Mouse (Mus musculus) stomach, postnatal 0 days (tissue): ENCODE results near the gene Alox12. TPM values are rescaled to one million over a fixed set of nuclear protein-coding genes. Genes with fewer than 3 reads are reported as not detected.

ENCODE experiments used
- ATAC-seq: fragments of 200-750 bp; cut with Nextera tagmentation; 2 replicates; pipeline ENCODE4 v1.8.0; 2017; ENCODE audit not compliant: low FRiP score, low TSS enrichment
- DNase-seq: peaks from one replicate; pipeline ENCODE4 v3.0.0-alpha.2; 2016; ENCODE audit warnings: low spot score
- H3K27ac ChIP-seq: fragments of 300-500 bp; sonication (generic); replicated peaks from 2 replicates; pipeline ENCODE4 v1.5.1; 2014; ENCODE audit warnings: mild to moderate bottlenecking, control low read depth
- H3K27me3 ChIP-seq: fragments of 300-500 bp; sonication (generic); 2 replicates; pipeline ENCODE4 v1.6.1; 2014; ENCODE audit warnings: low read length; ENCODE audit not compliant: control insufficient read depth, insufficient read depth
- H3K36me3 ChIP-seq: fragments of 300-500 bp; sonication (generic); 2 replicates; pipeline ENCODE4 v1.6.1; 2014; ENCODE audit warnings: low read length, mixed read lengths; ENCODE audit not compliant: control insufficient read depth, insufficient read depth
- H3K4me1 ChIP-seq: fragments of 300-500 bp; sonication (generic); replicated peaks from 2 replicates; pipeline ENCODE4 v1.6.1; 2014; ENCODE audit warnings: antibody characterized with exemption; ENCODE audit not compliant: control insufficient read depth, insufficient read depth
- H3K4me2 ChIP-seq: fragments of 300-500 bp; sonication (generic); replicated peaks from 2 replicates; pipeline ENCODE4 v1.6.1; 2014; ENCODE audit warnings: low read depth, mild to moderate bottlenecking, control low read depth, moderate library complexity
- H3K4me3 ChIP-seq: fragments of 300-500 bp; sonication (generic); 2 replicates; pipeline ENCODE4 v1.5.1; 2014; ENCODE audit warnings: low read depth, low read length, control low read depth
- H3K9ac ChIP-seq: fragments of 300-500 bp; sonication (generic); 2 replicates; pipeline ENCODE4 v1.6.1; 2014; ENCODE audit warnings: mild to moderate bottlenecking, low read length, control low read depth, mixed read lengths
- H3K9me3 ChIP-seq: fragments of 300-500 bp; sonication (generic); 2 replicates; pipeline ENCODE4 v1.6.1; 2016; ENCODE audit warnings: low read length; ENCODE audit not compliant: control insufficient read depth
- CTCF ChIP-seq: IDR thresholded peaks from 2 replicates; pipeline ENCODE4 v1.5.1; 2016; ENCODE audit warnings: antibody characterized with exemption, low read depth, mild to moderate bottlenecking, moderate library complexity
- EP300 ChIP-seq: optimal IDR thresholded peaks from 2 replicates; pipeline ENCODE3; 2016; ENCODE audit warnings: antibody characterized with exemption
- WGBS: fragments of 180-500 bp; shearing (Covaris S2); extraction: QIAGEN DNeasy Blood & Tissue Kit; methylation state at CpG from one replicate; pipeline ENCODE4 v1.1.7; 2014; 5-methylcytosine and 5-hydroxymethylcytosine counted together
- polyA plus RNA-seq: library from polyadenylated mRNA; unstranded; fragments of >200 nt; fragmentation: Nextera tagmentation; extraction: Ambion mirVana; gene quantifications from 2 replicates; pipeline ENCODE4 v1.2.1, GENCODE M21; 2015

Gene Alox12
- polyA plus RNA-seq, 1 experiment from 2014 or later, result 13.8 TPM

DNA sequence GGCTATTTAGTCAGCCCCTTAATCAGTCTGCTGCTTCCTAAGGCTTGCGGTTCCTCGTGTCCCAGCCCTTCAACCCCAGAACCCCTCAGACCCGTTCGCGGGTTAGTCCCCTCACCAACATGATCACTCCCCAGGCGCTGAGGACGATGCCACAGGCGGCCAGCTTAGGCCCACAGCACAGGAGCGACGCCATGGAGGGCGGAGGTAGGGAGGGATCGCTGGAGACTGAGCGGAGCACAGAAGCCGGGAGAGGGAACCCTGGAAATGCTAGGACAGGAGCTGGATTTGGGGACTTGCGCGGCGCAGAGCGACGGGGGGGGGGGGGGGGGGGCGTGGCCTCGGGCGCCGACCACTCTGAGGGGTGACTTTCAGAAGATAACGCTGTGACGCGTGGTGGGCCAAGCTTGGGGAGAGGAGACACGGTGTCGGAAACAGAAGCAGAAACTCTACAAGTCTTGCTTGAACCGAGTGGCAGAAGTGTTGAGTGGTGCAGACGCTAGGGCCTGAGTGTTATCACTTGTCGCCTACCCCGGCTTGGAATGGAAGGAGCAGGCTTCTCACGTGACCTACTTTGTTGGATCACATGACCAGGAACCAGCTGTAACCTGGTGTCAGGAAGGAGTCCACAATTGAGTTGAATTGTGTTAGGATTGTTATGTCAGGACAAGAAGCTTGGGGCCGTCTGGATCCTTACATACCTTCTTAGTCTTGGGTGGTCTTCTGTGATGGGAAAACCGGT is 15.4 kb downstream of the Alox12 start, which contains the start of the genes Gm21988 and Rnasek:
Gene Gm21988, minus strand, starts transcription at position 290 of the 739 bp plus-strand sequence.
Gene Rnasek, minus strand, starts transcription at position 302 of the 739 bp plus-strand sequence.
- DNase-seq, result peak; percentile 87
- Histone ChIP-seq H3K4me1 (peaks cover 4% of the 10 kb centered on the region; the same call in 1 of the 2 replicates), H3K36me3 (no peaks in the 10 kb centered on the region), H3K27me3 (no peaks in the 10 kb centered on the region), H3K9ac (peak within 1 kb of the TSS; percentile 94), H3K4me3 (peak within 1 kb of the TSS; percentile 93), H3K9me3 (no peaks in the 10 kb centered on the region), H3K27ac (peak within 1 kb of the TSS; percentile 96), H3K4me2 (peak within 1 kb of the TSS; percentile 90)
- peak; percentile 58 for ATAC-seq
- TF ChIP-seq EP300 (no peak), CTCF (no peak)
- under 1% methylated on average over 28 of the region's 35 CpGs for WGBS

DNA sequence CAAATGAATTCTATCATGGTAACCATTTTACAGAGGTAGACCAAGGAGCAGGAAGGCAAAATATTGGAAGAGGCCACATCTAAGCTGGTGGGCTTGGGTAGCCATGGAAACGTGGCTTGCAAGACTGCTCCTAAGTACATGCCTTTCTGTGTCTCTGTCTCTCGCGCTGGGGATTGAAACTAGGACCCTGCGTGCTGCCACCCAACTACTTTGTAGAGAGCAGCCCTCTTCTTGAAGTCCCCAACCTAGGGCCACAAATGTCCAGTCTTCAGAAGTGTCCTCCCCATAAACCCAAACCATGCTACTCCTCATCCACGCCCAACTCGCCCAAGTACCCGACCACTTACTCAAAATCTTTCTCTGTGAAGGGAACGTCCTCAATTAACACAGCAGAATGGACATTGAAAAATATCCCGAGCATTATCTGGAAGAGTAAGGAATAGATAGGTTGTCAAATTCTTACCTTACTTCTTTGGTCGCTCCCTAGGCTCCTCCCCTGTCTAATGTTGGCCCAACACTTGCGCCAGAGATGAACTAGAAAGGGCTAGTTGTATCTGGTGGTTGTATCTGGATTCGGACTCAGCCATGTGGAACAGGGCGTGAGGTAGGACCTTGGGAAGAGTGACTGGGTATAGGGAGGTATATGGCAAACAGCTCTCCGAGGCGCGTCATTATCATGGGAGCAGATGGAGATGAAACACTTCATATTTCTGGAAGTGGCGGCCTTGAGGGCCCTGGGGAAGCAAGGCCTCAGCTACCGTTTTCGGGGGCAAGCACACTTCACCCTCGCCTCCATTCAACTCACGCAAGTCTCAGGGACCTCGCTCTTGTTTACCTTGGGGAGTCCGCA is 16.3 kb downstream of the Alox12 start:
- H3K27me3 ChIP-seq, result no peaks in the 10 kb centered on the region
- ATAC-seq, result no peak
- 9% methylated on average over 23 of the region's 23 CpGs for WGBS

DNA sequence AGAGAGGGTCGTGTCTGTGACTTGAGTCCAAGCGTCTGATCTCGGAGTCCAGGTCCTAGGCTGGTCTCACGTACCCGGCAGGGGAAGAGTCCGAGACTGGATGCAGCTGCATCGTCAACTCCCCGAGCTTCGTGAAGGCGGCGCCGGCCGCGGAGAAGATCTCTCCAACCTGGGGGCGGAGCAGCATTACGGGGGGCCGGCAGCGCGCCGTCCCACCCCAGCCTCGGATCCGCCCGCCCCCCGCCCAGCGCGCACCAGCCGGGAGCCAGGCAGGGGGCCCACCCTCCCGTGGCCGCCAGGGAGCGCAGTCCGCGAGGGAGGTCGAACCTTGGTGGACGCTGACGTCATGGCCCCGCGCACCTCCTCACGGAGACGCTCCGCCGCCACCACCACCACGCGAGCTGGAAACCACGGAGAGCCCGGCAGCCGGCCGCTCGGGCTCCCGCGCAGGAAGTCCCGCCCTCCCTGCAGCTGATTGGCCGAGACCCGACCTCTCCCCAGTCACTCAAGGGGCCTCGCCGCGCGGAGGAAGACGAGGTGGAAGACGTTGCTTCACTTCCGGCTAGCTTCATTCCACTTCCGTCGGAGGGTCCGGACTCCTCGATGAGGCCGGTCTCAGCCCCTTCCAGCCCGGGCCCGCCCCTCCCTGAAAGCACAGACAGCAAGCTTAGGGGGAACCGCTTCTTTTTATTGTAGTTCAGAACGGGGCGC is 17.5 kb downstream of the Alox12 start, which contains the start of gene 0610010K14Rik:
Gene 0610010K14Rik, minus strand, starts transcription at position 458 of the 711 bp plus-strand sequence.
- 1% methylated on average over 55 of the region's 70 CpGs for WGBS
- Histone ChIP-seq H3K4me2 (peak within 1 kb of the TSS; percentile 90), H3K4me1 (peaks cover 4% of the 10 kb centered on the region; the same call in 1 of the 2 replicates)

More for the DNA sequence above, 16.3 kb downstream of the Alox12 start:
- no peak for TF ChIP-seq CTCF
- TF ChIP-seq EP300, result no peak
- peak overlapping the region; percentile 93 for H3K4me3 ChIP-seq
- H3K4me2 ChIP-seq, result peak overlapping the region; percentile 90
- no peak for DNase-seq
- H3K9ac ChIP-seq, result peak overlapping the region; percentile 94
- no peaks in the 10 kb centered on the region for H3K36me3 ChIP-seq
- H3K9me3 ChIP-seq, result no peaks in the 10 kb centered on the region
- peak overlapping the region; percentile 96 for H3K27ac ChIP-seq
- H3K4me1 ChIP-seq, result peaks cover 4% of the 10 kb centered on the region; the same call in 1 of the 2 replicates

DNA sequence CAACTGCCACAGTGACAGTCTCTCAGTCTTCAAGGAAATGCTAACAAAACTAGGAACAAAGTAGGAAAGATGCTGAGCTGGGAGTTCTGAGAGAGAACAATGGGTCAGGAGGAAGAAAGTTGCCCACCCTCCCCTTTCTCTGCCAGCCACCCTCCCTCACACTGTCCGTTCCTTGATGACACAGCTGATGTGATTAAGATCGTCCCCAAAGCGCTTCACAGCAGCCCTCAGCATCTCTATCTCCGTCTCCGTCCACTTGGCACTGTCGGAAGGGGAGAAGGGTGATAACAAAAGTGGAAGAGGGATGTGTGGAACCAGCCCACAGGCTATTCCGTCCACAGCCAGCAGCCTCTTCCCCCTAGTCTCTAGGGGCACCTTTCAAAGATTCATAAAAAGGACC is 18.4 kb downstream of the Alox12 start:
- DNase-seq, result no peak
- no peaks in the 10 kb centered on the region for H3K27me3 ChIP-seq
- H3K36me3 ChIP-seq, result no peaks in the 10 kb centered on the region
- no peaks in the 10 kb centered on the region for H3K9me3 ChIP-seq
- H3K27ac ChIP-seq, result peak overlapping the region; percentile 96; the same call in 1 of the 2 replicates
- H3K9ac ChIP-seq, result peak overlapping the region; percentile 94
- 36% methylated on average over 7 of the region's 7 CpGs for WGBS
- H3K4me3 ChIP-seq, result peak overlapping the region; percentile 93
- TF ChIP-seq CTCF, result no peak
- TF ChIP-seq EP300, result no peak
- H3K4me1 ChIP-seq, result peaks cover 4% of the 10 kb centered on the region; the same call in 1 of the 2 replicates
- no peak for ATAC-seq
- peak overlapping the region; percentile 90 for H3K4me2 ChIP-seq

More for the DNA sequence above, 17.5 kb downstream of the Alox12 start, which contains the start of gene 0610010K14Rik:
- peak; percentile 94 for ATAC-seq
- H3K9me3 ChIP-seq, result no peaks in the 10 kb centered on the region
- DNase-seq, result peak; percentile 98
- TF ChIP-seq CTCF (peak; percentile 77), EP300 (no peak)
- H3K36me3 ChIP-seq, result no peaks in the 10 kb centered on the region
- no peaks in the 10 kb centered on the region for H3K27me3 ChIP-seq
- peak within 1 kb of the TSS; percentile 96 for H3K27ac ChIP-seq
- peak within 1 kb of the TSS; percentile 94 for H3K9ac ChIP-seq
- H3K4me3 ChIP-seq, result peak within 1 kb of the TSS; percentile 93

DNA sequence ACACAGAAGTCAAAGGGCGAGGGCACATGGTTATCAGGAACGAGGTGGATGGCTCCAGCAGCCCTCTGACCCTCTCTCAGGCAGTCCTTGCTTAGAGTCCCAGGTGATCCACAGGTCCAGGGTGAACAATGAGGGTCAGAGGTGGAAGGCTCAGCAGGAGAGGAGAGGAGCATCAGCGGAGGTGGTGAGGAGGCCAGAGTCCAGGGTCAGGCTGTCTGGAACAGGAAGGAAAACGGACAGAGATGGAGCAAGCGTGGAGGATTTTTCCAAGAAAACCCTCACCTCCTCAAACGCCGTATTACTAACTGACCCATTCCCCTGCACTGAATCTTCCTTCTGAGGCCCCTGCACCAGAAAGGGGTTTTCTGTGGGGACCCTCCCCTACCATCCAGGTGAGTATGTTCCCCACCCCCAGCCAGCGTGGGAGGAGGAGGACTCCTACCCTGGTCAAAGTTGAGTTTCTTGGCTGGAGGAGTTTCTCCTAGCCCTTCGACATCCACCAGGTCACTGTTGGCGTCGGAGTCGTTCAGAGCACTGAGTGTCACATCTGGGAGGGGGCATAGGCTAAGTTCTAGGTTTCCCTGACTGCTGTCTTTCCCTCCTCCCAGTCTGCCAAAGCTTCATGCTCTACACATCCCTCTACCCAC is 19.8 kb downstream of the Alox12 start:
- ATAC-seq, result no peak
- Histone ChIP-seq H3K4me2 (no peak overlapping the region), H3K9me3 (no peaks in the 10 kb centered on the region), H3K27ac (no peak overlapping the region), H3K27me3 (no peaks in the 10 kb centered on the region), H3K4me3 (no peak overlapping the region), H3K36me3 (no peaks in the 10 kb centered on the region), H3K4me1 (peaks cover 2% of the 10 kb centered on the region; the same call in 1 of the 2 replicates), H3K9ac (no peak overlapping the region)
- TF ChIP-seq CTCF, result no peak
- no peak for TF ChIP-seq EP300
- WGBS, result 87% methylated on average over 12 of the region's 12 CpGs
- no peak for DNase-seq
